In the genomic region with DNA sequence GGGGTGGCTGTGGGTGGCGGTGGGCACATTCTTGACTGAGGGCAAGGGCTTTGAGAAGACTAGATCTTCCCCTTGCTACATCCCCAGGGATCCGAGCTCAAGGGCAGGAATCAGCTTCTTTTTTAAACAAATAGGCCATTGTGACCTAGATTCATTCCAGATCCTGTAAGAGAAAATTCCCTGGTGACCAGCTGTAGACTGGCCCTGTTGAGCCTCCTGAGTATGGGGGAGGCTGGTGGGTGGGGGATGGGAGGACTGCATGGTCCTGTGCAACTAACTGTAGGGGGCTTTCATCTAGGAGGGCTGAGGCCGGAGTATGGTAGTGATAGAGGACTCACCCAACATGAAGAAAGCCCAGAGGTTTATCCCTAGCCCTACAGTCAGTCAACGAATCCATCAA, we compare ENCODE assay signal across 18 mouse cellular contexts. TPM values are rescaled to one million over a fixed set of nuclear protein-coding genes. Genes with fewer than 3 reads are reported as not detected.
A peak's percentile ranks its signal among the peaks of the same experiment; 100 is the strongest.
DNase-seq lines count a peak whose midpoint lies in the region; ATAC-seq lines count a peak whose summit lies in the region.
"Had no signal": no experiment of that assay in that cellular context is flagged by ENCODE, and none has a peak within 500 bp of the region (broad histone marks: within the 10 kb centered on the region; RNA-seq: fewer than 3 reads in every experiment).

No protein-coding gene starts in this region.

- H3K4me1 ChIP-seq in hindbrain, embryonic 10.5 days (replicated peaks) = peaks cover 41% of the 10 kb centered on the region
- H3K4me1 ChIP-seq in hindbrain, embryonic 11.5 days (replicated peaks; ENCODE audit: control insufficient read depth, insufficient read depth, low read length) = peaks cover 4% of the 10 kb centered on the region; the same call in 1 of the 2 replicates
- peaks cover 23% of the 10 kb centered on the region for H3K4me1 ChIP-seq in midbrain, embryonic 10.5 days
- 0 out of 2 replicates have a peak, but pooled peaks cover 4% of the 10 kb centered on the region for H3K4me1 ChIP-seq in midbrain, embryonic 15.5 days
- peaks cover 33% of the 10 kb centered on the region for H3K4me1 ChIP-seq in embryonic facial prominence, embryonic 10.5 days
- peaks cover 15% of the 10 kb centered on the region for H3K4me1 ChIP-seq in neural tube, embryonic 12.5 days
- H3K4me1 ChIP-seq: forebrain, embryonic 13.5 days had no signal

- 52% methylated on average over 4 of the region's 4 CpGs for WGBS in hindbrain, embryonic 10.5 days
- 59% methylated on average over 4 of the region's 4 CpGs for WGBS in hindbrain, embryonic 11.5 days
- 62% methylated on average over 4 of the region's 4 CpGs for WGBS in midbrain, embryonic 10.5 days
- WGBS in midbrain, embryonic 15.5 days = 51% methylated on average over 4 of the region's 4 CpGs
- WGBS in embryonic facial prominence, embryonic 10.5 days = 54% methylated on average over 4 of the region's 4 CpGs
- WGBS in neural tube, embryonic 12.5 days = 50% methylated on average over 4 of the region's 4 CpGs

- no peak for ATAC-seq in hindbrain, embryonic 11.5 days (ENCODE audit: low FRiP score)
- no peak for ATAC-seq in midbrain, embryonic 15.5 days (replicated peaks)
- peak; percentile 44; the same call in 1 of the 2 replicates for ATAC-seq in neural tube, embryonic 12.5 days (ENCODE audit: low FRiP score, low read depth)
- ATAC-seq: forebrain, embryonic 13.5 days had no signal

- H3K27ac ChIP-seq in hindbrain, embryonic 10.5 days = peak overlapping the region; percentile 84
- H3K27ac ChIP-seq in hindbrain, embryonic 11.5 days (ENCODE audit: low read depth, low read length) = no peak overlapping the region
- peak overlapping the region; percentile 72 for H3K27ac ChIP-seq in midbrain, embryonic 10.5 days (replicated peaks)
- H3K27ac ChIP-seq in midbrain, embryonic 15.5 days = no peak overlapping the region
- H3K27ac ChIP-seq in embryonic facial prominence, embryonic 10.5 days (replicated peaks) = peak overlapping the region; percentile 65
- no peak overlapping the region for H3K27ac ChIP-seq in neural tube, embryonic 12.5 days
- H3K27ac ChIP-seq: forebrain, embryonic 13.5 days; hindbrain, embryonic 15.5 days; macrophage had no signal

- DNase-seq in hindbrain, embryonic 10.5 days (ENCODE audit: low spot score) = peak; percentile 15
- DNase-seq in hindbrain, embryonic 11.5 days (ENCODE audit: low spot score) = no peak
- no peak for DNase-seq in midbrain, embryonic 10.5 days (ENCODE audit: low spot score)
- peak; percentile 53 for DNase-seq in embryonic facial prominence, embryonic 10.5 days (ENCODE audit: low spot score)
- DNase-seq in urinary bladder, adult 18-20 months (ENCODE audit: low spot score in 2 of 2) = no peak
- DNase-seq in spleen, postnatal 4 days (ENCODE audit: low spot score in 2 of 2) = no peak
- DNase-seq: adrenal gland, postnatal 14 days; cerebellum, postnatal 10 days; kidney, postnatal 10 days; lung, adult 2 months; right cerebral cortex, postnatal 14 days; thymus, adult 18-20 months had no signal

- H3K4me3 ChIP-seq in hindbrain, embryonic 10.5 days = peak overlapping the region; percentile 13; the same call in 1 of the 2 replicates
- no peak overlapping the region for H3K4me3 ChIP-seq in hindbrain, embryonic 11.5 days (ENCODE audit: low read depth, low read length)
- H3K4me3 ChIP-seq in midbrain, embryonic 10.5 days = no peak overlapping the region
- H3K4me3 ChIP-seq in midbrain, embryonic 15.5 days = no peak overlapping the region
- H3K4me3 ChIP-seq in embryonic facial prominence, embryonic 10.5 days = peak overlapping the region; percentile 11; the same call in 1 of the 2 replicates
- no peak overlapping the region for H3K4me3 ChIP-seq in neural tube, embryonic 12.5 days
- H3K4me3 ChIP-seq: forebrain, embryonic 13.5 days; hindbrain, embryonic 15.5 days had no signal

- H3K36me3 ChIP-seq in hindbrain, embryonic 10.5 days = no peaks in the 10 kb centered on the region
- no peaks in the 10 kb centered on the region for H3K36me3 ChIP-seq in hindbrain, embryonic 11.5 days (ENCODE audit: control insufficient read depth, insufficient read depth, low read length)
- no peaks in the 10 kb centered on the region for H3K36me3 ChIP-seq in midbrain, embryonic 10.5 days
- H3K36me3 ChIP-seq in midbrain, embryonic 15.5 days (replicated peaks) = no peaks in the 10 kb centered on the region
- H3K36me3 ChIP-seq in embryonic facial prominence, embryonic 10.5 days (replicated peaks) = no peaks in the 10 kb centered on the region
- no peaks in the 10 kb centered on the region for H3K36me3 ChIP-seq in neural tube, embryonic 12.5 days
- H3K36me3 ChIP-seq: G1E; hindbrain, embryonic 15.5 days had no signal

- no peak overlapping the region for H3K9ac ChIP-seq in hindbrain, embryonic 11.5 days (ENCODE audit: low read depth, low read length)
- H3K9ac ChIP-seq in midbrain, embryonic 15.5 days = no peak overlapping the region
- no peak overlapping the region for H3K9ac ChIP-seq in neural tube, embryonic 12.5 days
- H3K9ac ChIP-seq: forebrain, embryonic 13.5 days; hindbrain, embryonic 15.5 days had no signal

- 0 out of 2 replicates have a peak, but pooled peaks cover 4% of the 10 kb centered on the region for H3K27me3 ChIP-seq in hindbrain, embryonic 10.5 days (ENCODE audit: insufficient read depth, poor library complexity, severe bottlenecking)
- H3K27me3 ChIP-seq in hindbrain, embryonic 11.5 days (ENCODE audit: control insufficient read depth, insufficient read depth, low read length) = no peaks in the 10 kb centered on the region
- no peaks in the 10 kb centered on the region for H3K27me3 ChIP-seq in midbrain, embryonic 10.5 days (ENCODE audit: low read depth, poor library complexity, severe bottlenecking)
- no peaks in the 10 kb centered on the region for H3K27me3 ChIP-seq in midbrain, embryonic 15.5 days (replicated peaks)
- H3K27me3 ChIP-seq in embryonic facial prominence, embryonic 10.5 days (replicated peaks; ENCODE audit: low read depth, poor library complexity, severe bottlenecking) = no peaks in the 10 kb centered on the region
- H3K27me3 ChIP-seq in neural tube, embryonic 12.5 days (replicated peaks) = no peaks in the 10 kb centered on the region
- H3K27me3 ChIP-seq: forebrain, embryonic 13.5 days; hindbrain, embryonic 15.5 days had no signal

- no peak overlapping the region for H3K4me2 ChIP-seq in hindbrain, embryonic 11.5 days (replicated peaks; ENCODE audit: low read depth, low read length)
- H3K4me2 ChIP-seq in midbrain, embryonic 15.5 days = no peak overlapping the region
- peak overlapping the region; percentile 20; the same call in 1 of the 2 replicates for H3K4me2 ChIP-seq in neural tube, embryonic 12.5 days (replicated peaks)
- H3K4me2 ChIP-seq: forebrain, embryonic 13.5 days; hindbrain, embryonic 15.5 days had no signal

- no peaks in the 10 kb centered on the region for H3K9me3 ChIP-seq in hindbrain, embryonic 10.5 days
- no peaks in the 10 kb centered on the region for H3K9me3 ChIP-seq in hindbrain, embryonic 11.5 days (ENCODE audit: control insufficient read depth, low read length)
- H3K9me3 ChIP-seq in midbrain, embryonic 10.5 days (replicated peaks) = no peaks in the 10 kb centered on the region
- no peaks in the 10 kb centered on the region for H3K9me3 ChIP-seq in midbrain, embryonic 15.5 days
- no peaks in the 10 kb centered on the region for H3K9me3 ChIP-seq in embryonic facial prominence, embryonic 10.5 days
- H3K9me3 ChIP-seq in neural tube, embryonic 12.5 days = no peaks in the 10 kb centered on the region
- H3K9me3 ChIP-seq: forebrain, embryonic 13.5 days; G1E; hindbrain, embryonic 15.5 days had no signal

RNA-seq across cellular contexts. Expression of gene Synj2, which starts 47.0 kb away (rescaled TPM):
- 1.6 and 2.4 TPM in 2 replicates for polyA plus RNA-seq in hindbrain, embryonic 10.5 days (2016; fragmentation: Nextera tagmentation; extraction: Ambion mirVana)
- polyA plus RNA-seq in hindbrain, embryonic 11.5 days (2014; fragmentation: Nextera tagmentation; extraction: Ambion mirVana) = 1.3 and 1.8 TPM in 2 replicates
- polyA plus RNA-seq in midbrain, embryonic 10.5 days (2016; fragmentation: Nextera tagmentation; extraction: Ambion mirVana) = 0.88 and 1.3 TPM in 2 replicates
- 0.79 and 0.86 TPM in 2 replicates for polyA plus RNA-seq in midbrain, embryonic 15.5 days (2015; fragmentation: Nextera tagmentation; extraction: Ambion mirVana)
- polyA plus RNA-seq in embryonic facial prominence, embryonic 10.5 days (2016; fragmentation: Nextera tagmentation; extraction: Ambion mirVana) = 1.4 and 1.8 TPM in 2 replicates
- polyA plus RNA-seq in neural tube, embryonic 12.5 days (2016; fragmentation: Nextera tagmentation; extraction: Ambion mirVana) = 1.8 and 2.9 TPM in 2 replicates

Comparison
In these comparisons a context has a peak if more than half of its experiments do, and no peak if none do; other contexts are left out.
1. DNase-seq: peak in hindbrain, embryonic 10.5 days (single experiment) and embryonic facial prominence, embryonic 10.5 days (single experiment); none in hindbrain, embryonic 11.5 days (single experiment), midbrain, embryonic 10.5 days (single experiment), urinary bladder, adult 18-20 months (0 of 2) and spleen, postnatal 4 days (0 of 2).
2. H3K27ac ChIP-seq: peak in hindbrain, embryonic 10.5 days (single experiment), midbrain, embryonic 10.5 days (single experiment) and embryonic facial prominence, embryonic 10.5 days (single experiment); none in hindbrain, embryonic 11.5 days (single experiment), midbrain, embryonic 15.5 days (single experiment) and neural tube, embryonic 12.5 days (single experiment).
3. H3K4me3 ChIP-seq: peak in hindbrain, embryonic 10.5 days (single experiment) and embryonic facial prominence, embryonic 10.5 days (single experiment); none in hindbrain, embryonic 11.5 days (single experiment), midbrain, embryonic 10.5 days (single experiment), midbrain, embryonic 15.5 days (single experiment) and neural tube, embryonic 12.5 days (single experiment).